Mouse (Mus musculus): ENCODE results near the gene Osbp2. TPM values are rescaled to one million over a fixed set of nuclear protein-coding genes. Genes with fewer than 3 reads are reported as not detected.

The Osbp2 gene
- polyA plus RNA-seq, 1 experiment from 2014 or later, result 0.85 TPM

- Histone ChIP-seq H3K27ac (replicated peaks in 1 of 2; ENCODE audit: control insufficient read depth in 1 of 2, insufficient read depth in 1 of 2, low read depth in 2 of 2, low read length in 2 of 2) (no peak overlapping the region), H3K36me3 (ENCODE audit: control insufficient read depth, insufficient read depth, low read length) (no peaks in the 10 kb centered on the region), H3K4me1 (ENCODE audit: control insufficient read depth in 2 of 2, insufficient read depth in 2 of 2, low read length in 2 of 2) (peaks cover 4 to 14% of the 10 kb centered on the region in 2 experiments), H3K9me3 (ENCODE audit: control insufficient read depth, low read length) (no peaks in the 10 kb centered on the region), H3K4me2 (ENCODE audit: low read length) (no peak overlapping the region), H3K27me3 (ENCODE audit: control insufficient read depth, insufficient read depth, low read length) (no peaks in the 10 kb centered on the region), H3K9ac (ENCODE audit: low read length) (no peak overlapping the region), H3K4me3 (ENCODE audit: control insufficient read depth in 1 of 2, insufficient read depth in 1 of 2, low read depth in 1 of 2, low read length in 2 of 2) (no peak overlapping the region)
- no peak for ATAC-seq (ENCODE audit: insufficient number of reproducible peaks, insufficient read depth, low FRiP score, low read depth)
- 43% methylated on average over 4 of the region's 4 CpGs for WGBS
These were observed 139.8 kb downstream of the Osbp2 start for GRCm38 (mm10) chr11:3723910-3724309.

DNA sequence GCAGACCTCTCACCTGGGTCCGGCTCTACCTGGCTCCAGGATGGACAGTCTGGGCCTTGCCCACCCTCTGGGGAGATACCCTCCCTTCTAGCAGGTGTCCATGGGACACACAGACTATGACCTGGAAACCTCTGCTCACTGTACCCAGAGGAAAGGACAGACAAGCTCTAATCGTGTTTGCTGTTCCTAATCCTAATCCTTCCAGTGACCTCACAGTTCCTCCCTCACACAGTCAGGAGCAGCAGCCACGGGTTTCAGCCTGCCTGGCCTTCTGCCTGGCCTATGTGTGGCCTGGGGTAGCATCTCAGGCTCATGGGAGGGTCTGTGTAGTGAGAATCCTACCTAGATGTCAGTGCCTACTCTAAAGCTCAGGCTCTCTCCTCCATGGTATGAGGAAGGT is 140.8 kb downstream of the Osbp2 start:
- H3K4me1 ChIP-seq (ENCODE audit: control insufficient read depth in 2 of 2, insufficient read depth in 2 of 2, low read length in 2 of 2), result peaks cover 4 to 14% of the 10 kb centered on the region in 2 experiments
- H3K4me3 ChIP-seq (ENCODE audit: control insufficient read depth in 1 of 2, insufficient read depth in 1 of 2, low read depth in 1 of 2, low read length in 2 of 2), result no peak overlapping the region
- no peak for ATAC-seq (ENCODE audit: insufficient number of reproducible peaks, insufficient read depth, low FRiP score, low read depth)
- H3K4me2 ChIP-seq (ENCODE audit: low read length), result no peak overlapping the region
- H3K9ac ChIP-seq (ENCODE audit: low read length), result no peak overlapping the region
- H3K36me3 ChIP-seq (ENCODE audit: control insufficient read depth, insufficient read depth, low read length), result no peaks in the 10 kb centered on the region
- no peaks in the 10 kb centered on the region for H3K27me3 ChIP-seq (ENCODE audit: control insufficient read depth, insufficient read depth, low read length)
- H3K9me3 ChIP-seq (ENCODE audit: control insufficient read depth, low read length), result no peaks in the 10 kb centered on the region
- 53% methylated on average over 3 of the region's 3 CpGs for WGBS
- no peak overlapping the region for H3K27ac ChIP-seq (replicated peaks in 1 of 2; ENCODE audit: control insufficient read depth in 1 of 2, insufficient read depth in 1 of 2, low read depth in 2 of 2, low read length in 2 of 2)

DNA sequence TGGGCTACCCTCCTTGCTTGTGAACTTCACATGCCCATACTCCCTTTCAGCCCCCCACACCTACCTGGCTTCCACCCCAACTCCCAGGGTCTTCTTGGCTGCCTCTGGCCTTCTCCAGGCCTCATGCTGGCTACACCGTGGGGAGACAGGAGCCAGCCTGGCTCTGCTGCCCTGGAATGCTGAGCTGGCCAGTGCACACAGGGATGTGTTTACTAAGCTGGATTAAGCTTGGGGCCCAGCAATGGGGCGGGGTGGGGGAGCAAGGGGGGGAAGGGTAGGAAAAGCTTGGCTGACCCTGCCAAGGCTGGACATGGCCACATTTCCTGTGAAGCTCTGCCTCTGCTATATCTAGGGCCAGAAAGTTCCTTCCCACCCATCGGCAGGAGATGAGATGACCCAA is 141.7 kb downstream of the Osbp2 start:
- 46% methylated on average over 3 of the region's 3 CpGs for WGBS
- H3K4me1 ChIP-seq (ENCODE audit: control insufficient read depth in 2 of 2, insufficient read depth in 2 of 2, low read length in 2 of 2), result peaks cover 4 to 14% of the 10 kb centered on the region in 2 experiments
- H3K4me3 ChIP-seq (ENCODE audit: control insufficient read depth in 1 of 2, insufficient read depth in 1 of 2, low read depth in 1 of 2, low read length in 2 of 2), result no peak overlapping the region
- no peaks in the 10 kb centered on the region for H3K36me3 ChIP-seq (ENCODE audit: control insufficient read depth, insufficient read depth, low read length)
- no peaks in the 10 kb centered on the region for H3K9me3 ChIP-seq (ENCODE audit: control insufficient read depth, low read length)
- no peak for ATAC-seq (ENCODE audit: insufficient number of reproducible peaks, insufficient read depth, low FRiP score, low read depth)
- no peak overlapping the region for H3K4me2 ChIP-seq (ENCODE audit: low read length)
- no peaks in the 10 kb centered on the region for H3K27me3 ChIP-seq (ENCODE audit: control insufficient read depth, insufficient read depth, low read length)
- H3K27ac ChIP-seq (replicated peaks in 1 of 2; ENCODE audit: control insufficient read depth in 1 of 2, insufficient read depth in 1 of 2, low read depth in 2 of 2, low read length in 2 of 2), result no peak overlapping the region
- no peak overlapping the region for H3K9ac ChIP-seq (ENCODE audit: low read length)

GRCm38 (mm10) chr11:3716662-3717061 is 147.0 kb downstream of the Osbp2 start:
- no peaks in the 10 kb centered on the region for H3K4me1 ChIP-seq (ENCODE audit: control insufficient read depth in 2 of 2, insufficient read depth in 2 of 2, low read length in 2 of 2)
- 84% methylated on average over 6 of the region's 6 CpGs for WGBS
- H3K9ac ChIP-seq (ENCODE audit: low read length), result no peak overlapping the region
- H3K9me3 ChIP-seq (ENCODE audit: control insufficient read depth, low read length), result no peaks in the 10 kb centered on the region
- H3K4me2 ChIP-seq (ENCODE audit: low read length), result no peak overlapping the region
- no peaks in the 10 kb centered on the region for H3K36me3 ChIP-seq (ENCODE audit: control insufficient read depth, insufficient read depth, low read length)
- H3K4me3 ChIP-seq (ENCODE audit: control insufficient read depth in 1 of 2, insufficient read depth in 1 of 2, low read depth in 1 of 2, low read length in 2 of 2), result no peak overlapping the region
- H3K27ac ChIP-seq (replicated peaks in 1 of 2; ENCODE audit: control insufficient read depth in 1 of 2, insufficient read depth in 1 of 2, low read depth in 2 of 2, low read length in 2 of 2), result no peak overlapping the region
- no peak for ATAC-seq (ENCODE audit: insufficient number of reproducible peaks, insufficient read depth, low FRiP score, low read depth)
- H3K27me3 ChIP-seq (ENCODE audit: control insufficient read depth, insufficient read depth, low read length), result no peaks in the 10 kb centered on the region

DNA sequence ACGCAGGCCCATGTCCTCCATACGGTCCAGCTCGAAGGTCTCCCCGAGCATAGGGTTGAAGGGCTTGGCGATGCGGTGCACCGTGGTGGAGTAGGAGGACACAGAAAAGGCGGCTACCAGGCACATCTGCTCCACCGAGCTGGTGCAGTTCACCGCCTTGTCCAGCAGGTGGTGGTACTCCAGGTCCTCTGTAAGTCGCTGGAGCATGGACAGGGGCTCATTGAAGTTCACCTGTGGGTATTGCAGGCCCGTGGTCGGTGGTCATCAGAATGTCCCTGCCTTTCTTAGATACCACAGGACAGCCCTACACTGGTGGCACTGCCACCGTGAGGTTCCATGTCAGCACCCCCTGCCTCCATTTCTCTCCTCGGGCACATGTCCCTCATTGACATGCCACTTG is 149.2 kb downstream of the Osbp2 start:
- Histone ChIP-seq H3K36me3 (ENCODE audit: control insufficient read depth, insufficient read depth, low read length) (no peaks in the 10 kb centered on the region), H3K9me3 (ENCODE audit: control insufficient read depth, low read length) (no peaks in the 10 kb centered on the region), H3K4me1 (ENCODE audit: control insufficient read depth in 2 of 2, insufficient read depth in 2 of 2, low read length in 2 of 2) (no peaks in the 10 kb centered on the region), H3K27me3 (ENCODE audit: control insufficient read depth, insufficient read depth, low read length) (no peaks in the 10 kb centered on the region), H3K27ac (replicated peaks in 1 of 2; ENCODE audit: control insufficient read depth in 1 of 2, insufficient read depth in 1 of 2, low read depth in 2 of 2, low read length in 2 of 2) (no peak overlapping the region), H3K4me3 (ENCODE audit: control insufficient read depth in 1 of 2, insufficient read depth in 1 of 2, low read depth in 1 of 2, low read length in 2 of 2) (no peak overlapping the region), H3K9ac (ENCODE audit: low read length) (no peak overlapping the region), H3K4me2 (ENCODE audit: low read length) (no peak overlapping the region)
- WGBS, result 30% methylated on average over 15 of the region's 15 CpGs
- no peak for ATAC-seq (ENCODE audit: insufficient number of reproducible peaks, insufficient read depth, low FRiP score, low read depth)

- Histone ChIP-seq H3K4me3 (ENCODE audit: control insufficient read depth in 1 of 2, insufficient read depth in 1 of 2, low read depth in 1 of 2, low read length in 2 of 2) (no peak overlapping the region), H3K9ac (ENCODE audit: low read length) (no peak overlapping the region), H3K9me3 (ENCODE audit: control insufficient read depth, low read length) (no peaks in the 10 kb centered on the region), H3K4me2 (ENCODE audit: low read length) (no peak overlapping the region), H3K36me3 (ENCODE audit: control insufficient read depth, insufficient read depth, low read length) (no peaks in the 10 kb centered on the region), H3K27ac (replicated peaks in 1 of 2; ENCODE audit: control insufficient read depth in 1 of 2, insufficient read depth in 1 of 2, low read depth in 2 of 2, low read length in 2 of 2) (no peak overlapping the region), H3K4me1 (ENCODE audit: control insufficient read depth in 2 of 2, insufficient read depth in 2 of 2, low read length in 2 of 2) (no peaks in the 10 kb centered on the region; a peak in 1 of 4 replicates), H3K27me3 (ENCODE audit: control insufficient read depth, insufficient read depth, low read length) (0 out of 2 replicates have a peak, but pooled peaks cover 9% of the 10 kb centered on the region)
- WGBS, result 62% methylated on average over 14 of the region's 14 CpGs
- ATAC-seq (ENCODE audit: insufficient number of reproducible peaks, insufficient read depth, low FRiP score, low read depth), result no peak
These were observed 153.5 kb downstream of the Osbp2 start for GRCm38 (mm10) chr11:3710203-3710602.

DNA sequence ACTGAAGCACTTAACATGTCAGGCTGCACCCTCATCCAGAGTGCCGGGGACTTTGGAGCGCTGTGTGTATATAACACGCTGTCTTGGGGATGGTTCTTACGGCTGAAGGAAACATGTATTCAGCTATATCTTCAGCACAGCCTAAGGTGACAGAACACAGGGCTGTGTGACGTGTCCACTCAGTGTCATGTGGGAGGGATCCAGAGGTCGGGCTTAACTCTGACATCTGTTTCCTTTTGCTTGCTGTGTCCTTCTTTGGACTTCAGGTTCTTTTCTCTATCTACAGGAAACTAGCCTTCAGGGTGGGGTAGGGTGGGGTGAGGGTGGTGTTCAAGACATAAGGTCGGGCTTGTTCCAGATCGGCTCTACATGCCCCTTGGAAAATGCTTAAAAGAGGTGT is 156.6 kb downstream of the Osbp2 start:
- WGBS, result 60% methylated on average over 8 of the region's 8 CpGs
- H3K27me3 ChIP-seq (ENCODE audit: control insufficient read depth, insufficient read depth, low read length), result peaks cover 15% of the 10 kb centered on the region; the same call in 1 of the 2 replicates

DNA sequence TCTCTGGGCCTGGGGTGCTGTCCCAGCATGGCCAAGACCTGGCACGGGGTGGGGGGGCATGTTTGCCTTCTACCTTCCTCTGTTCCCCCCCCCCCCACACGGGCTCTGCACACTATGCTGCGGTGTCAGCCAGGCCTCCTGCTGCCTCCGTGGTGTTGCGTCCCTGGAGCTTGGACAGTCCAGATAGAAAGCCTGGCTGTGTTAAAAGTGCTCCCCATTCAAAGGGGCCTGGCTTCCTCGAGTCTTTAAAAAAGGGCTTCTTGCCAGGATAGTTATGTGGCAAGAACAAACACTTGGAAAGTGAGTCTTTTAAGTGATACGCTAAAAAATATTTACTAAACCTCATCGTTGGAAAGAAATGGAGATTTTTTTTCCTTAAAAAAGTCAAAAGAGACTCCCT is 159.3 kb downstream of the Osbp2 start:
- 71% methylated on average over 8 of the region's 8 CpGs for WGBS
- H3K4me3 ChIP-seq (ENCODE audit: control insufficient read depth in 1 of 2, insufficient read depth in 1 of 2, low read depth in 1 of 2, low read length in 2 of 2), result no peak overlapping the region
- ATAC-seq (ENCODE audit: insufficient number of reproducible peaks, insufficient read depth, low FRiP score, low read depth), result no peak
- H3K4me1 ChIP-seq (ENCODE audit: control insufficient read depth in 2 of 2, insufficient read depth in 2 of 2, low read length in 2 of 2), result no peaks in the 10 kb centered on the region; a peak in 1 of 4 replicates
- H3K9me3 ChIP-seq (ENCODE audit: control insufficient read depth, low read length), result no peaks in the 10 kb centered on the region
- no peak overlapping the region for H3K4me2 ChIP-seq (ENCODE audit: low read length)
- H3K9ac ChIP-seq (ENCODE audit: low read length), result no peak overlapping the region
- H3K27me3 ChIP-seq (ENCODE audit: control insufficient read depth, insufficient read depth, low read length), result peaks cover 15% of the 10 kb centered on the region; the same call in 1 of the 2 replicates
- no peak overlapping the region for H3K27ac ChIP-seq (replicated peaks in 1 of 2; ENCODE audit: control insufficient read depth in 1 of 2, insufficient read depth in 1 of 2, low read depth in 2 of 2, low read length in 2 of 2)
- no peaks in the 10 kb centered on the region for H3K36me3 ChIP-seq (ENCODE audit: control insufficient read depth, insufficient read depth, low read length)

More for the DNA sequence above, 156.6 kb downstream of the Osbp2 start:
- no peak overlapping the region for H3K4me2 ChIP-seq (ENCODE audit: low read length)
- H3K4me3 ChIP-seq (ENCODE audit: control insufficient read depth in 1 of 2, insufficient read depth in 1 of 2, low read depth in 1 of 2, low read length in 2 of 2), result no peak overlapping the region
- H3K9me3 ChIP-seq (ENCODE audit: control insufficient read depth, low read length), result no peaks in the 10 kb centered on the region
- no peaks in the 10 kb centered on the region for H3K36me3 ChIP-seq (ENCODE audit: control insufficient read depth, insufficient read depth, low read length)
- H3K9ac ChIP-seq (ENCODE audit: low read length), result no peak overlapping the region
- H3K4me1 ChIP-seq (ENCODE audit: control insufficient read depth in 2 of 2, insufficient read depth in 2 of 2, low read length in 2 of 2), result no peaks in the 10 kb centered on the region; a peak in 1 of 4 replicates
- H3K27ac ChIP-seq (replicated peaks in 1 of 2; ENCODE audit: control insufficient read depth in 1 of 2, insufficient read depth in 1 of 2, low read depth in 2 of 2, low read length in 2 of 2), result no peak overlapping the region
- ATAC-seq (ENCODE audit: insufficient number of reproducible peaks, insufficient read depth, low FRiP score, low read depth), result no peak

Data from heart, embryonic 14.5 days (tissue).